Mouse (Mus musculus): Measurements from ENCODE around the gene Gm49661. TPM values are rescaled to one million over a fixed set of nuclear protein-coding genes. Genes with fewer than 3 reads are reported as not detected.

Gm49661 gene
- polyA plus RNA-seq, 1 experiment: not detected

DNA sequence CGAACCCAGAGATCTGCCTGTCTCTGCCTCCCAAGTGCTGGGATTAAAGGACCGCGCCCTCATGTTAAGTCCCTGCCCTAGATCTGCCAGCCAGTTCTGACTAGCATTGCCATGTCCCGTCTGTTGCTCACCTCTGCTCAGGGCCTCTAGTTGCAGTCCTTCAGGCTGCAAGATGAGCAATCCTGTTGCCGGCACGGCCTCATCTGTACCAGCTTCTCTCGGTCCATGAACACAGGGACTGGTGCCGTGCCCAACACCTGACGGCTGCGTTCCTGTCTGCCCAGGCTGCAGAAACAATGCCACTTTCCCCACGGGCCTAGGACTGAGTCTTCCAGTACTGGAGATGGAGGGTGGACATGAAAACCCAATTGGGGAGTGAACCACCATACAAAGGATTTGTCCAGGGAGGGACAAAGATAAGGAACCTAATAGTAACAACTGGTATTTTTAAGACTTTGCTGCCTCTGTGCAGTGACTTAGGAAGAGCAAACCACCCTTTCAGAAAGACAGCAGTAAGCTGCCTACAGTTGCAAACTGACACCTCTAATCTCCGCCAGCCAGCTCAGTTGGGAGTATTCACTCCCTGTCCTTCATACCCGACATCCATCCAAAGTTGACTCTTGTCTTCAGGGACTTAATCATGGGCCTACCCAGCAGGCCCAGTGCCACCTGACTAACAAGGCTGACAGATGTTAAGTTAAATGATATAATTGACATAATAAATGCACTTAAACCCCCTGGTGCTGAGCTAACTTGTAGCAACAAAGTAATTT, 1.5 kb downstream of the Gm49661 start:
- DNase-seq (ENCODE audit: low spot score): no peak

DNA sequence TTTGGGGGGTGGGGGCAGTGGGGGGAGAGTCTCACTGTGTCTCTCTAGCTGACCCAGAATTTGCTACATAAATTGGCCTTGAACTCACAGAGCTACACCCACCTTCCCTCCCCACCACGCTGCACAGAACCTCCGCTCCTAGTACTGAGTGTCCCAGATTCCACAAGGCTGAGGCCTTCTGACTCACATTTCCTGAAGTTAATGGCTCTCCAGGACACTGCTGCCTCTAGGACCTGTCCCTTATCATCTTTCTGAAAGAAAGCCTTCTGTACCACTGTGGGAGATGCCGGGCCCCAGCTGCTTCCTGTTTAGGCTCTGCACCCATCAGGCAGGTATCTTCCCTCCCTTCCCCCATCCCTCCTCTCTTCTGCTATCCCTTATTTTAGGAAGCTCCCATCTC, 2.6 kb downstream of the Gm49661 start:
- no peak for DNase-seq (ENCODE audit: low spot score)

DNA sequence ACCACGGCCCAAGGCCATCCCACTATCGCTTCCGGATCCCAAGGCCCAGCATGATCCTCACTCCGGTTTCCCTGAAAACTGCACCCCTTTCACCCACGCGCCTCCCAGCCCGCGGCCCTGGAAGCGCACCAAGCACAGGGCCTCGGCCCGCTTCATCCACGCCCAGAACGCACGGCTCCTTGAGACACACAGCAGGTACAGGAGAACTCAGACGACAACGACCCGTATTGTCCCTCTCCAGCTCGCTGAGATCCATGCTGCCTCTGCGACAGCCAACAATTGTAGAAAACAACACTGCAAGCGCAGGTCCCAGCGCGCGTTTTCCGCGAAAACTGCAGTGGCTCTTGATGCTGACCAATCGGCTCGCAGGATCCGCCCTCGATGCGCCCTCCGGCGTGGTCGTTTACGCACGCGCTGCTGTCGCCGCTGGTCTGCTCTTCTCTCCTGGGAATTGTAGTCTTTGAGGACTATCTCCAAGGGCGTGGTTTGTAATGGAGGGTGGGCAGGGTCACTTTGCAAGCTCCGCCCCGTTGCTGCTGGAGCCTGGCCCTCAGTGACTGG, 3.4 kb downstream of the Gm49661 start:
- peak; percentile 67 for DNase-seq (ENCODE audit: low spot score)

- no peak for DNase-seq (ENCODE audit: low spot score)
Observed at GRCm38 (mm10) chr8:84963952-84964351, 5.3 kb downstream of the Gm49661 start.

DNA sequence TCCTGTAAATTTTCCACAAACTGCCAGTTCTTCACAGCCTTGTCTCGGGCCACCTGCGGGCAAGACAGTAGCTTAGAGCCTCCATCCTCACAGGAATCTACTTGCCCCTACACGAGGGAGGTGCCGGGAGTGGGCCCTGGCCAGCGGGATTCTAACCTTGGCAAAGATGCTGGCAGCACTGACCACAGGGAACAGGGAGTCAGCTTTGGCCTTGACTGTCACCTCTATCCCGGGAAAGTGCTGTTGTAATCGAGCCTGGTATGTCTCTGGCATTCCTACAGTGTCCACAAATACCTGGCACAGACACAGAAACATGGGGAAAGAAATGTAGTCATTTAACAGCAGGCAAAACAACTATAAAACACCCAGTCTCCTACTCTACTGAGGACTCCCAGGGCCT, 9.4 kb downstream of the Gm49661 start:
- no peak for DNase-seq (ENCODE audit: low spot score)

- no peak for DNase-seq (ENCODE audit: low spot score)
Observed at GRCm38 (mm10) chr8:84956768-84957167, 12.5 kb downstream of the Gm49661 start.

DNA sequence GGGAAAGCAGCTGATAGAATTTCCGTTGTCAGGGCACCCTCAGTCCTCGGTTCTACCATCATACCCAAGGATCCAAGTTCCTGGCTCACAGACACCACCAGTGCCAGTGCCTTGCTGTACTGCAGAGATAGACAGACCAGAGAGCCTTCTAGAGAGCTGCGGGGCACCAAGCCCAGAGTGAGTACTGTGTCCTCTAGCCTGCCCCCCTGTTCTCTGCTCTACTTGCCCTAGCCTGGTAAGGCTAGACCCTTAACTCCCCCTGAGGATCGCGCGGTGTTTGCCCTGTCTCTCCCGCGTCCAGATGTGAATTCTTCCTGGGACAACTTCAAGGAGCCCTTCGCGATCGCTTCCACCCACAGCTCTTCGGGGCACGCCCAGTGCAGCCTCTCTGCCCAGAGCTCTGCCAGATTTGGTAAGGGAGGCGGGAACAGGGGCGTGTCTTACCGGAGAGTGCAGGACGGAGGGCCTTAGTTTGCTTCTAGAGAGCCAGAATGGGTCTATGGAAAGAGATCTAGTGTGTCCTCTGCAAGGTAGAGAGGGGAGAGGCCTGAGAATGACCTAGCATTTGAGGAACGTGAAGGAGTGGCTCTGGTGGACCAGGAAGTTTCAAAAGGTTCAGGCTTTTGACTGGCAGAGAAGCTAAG, 16.5 kb downstream of the Gm49661 start:
- no peak for DNase-seq (ENCODE audit: low spot score)

GRCm38 (mm10) chr8:84949753-84950152, 19.5 kb downstream of the Gm49661 start:
- DNase-seq (ENCODE audit: low spot score): no peak

- no peak for DNase-seq (ENCODE audit: low spot score)
Observed at GRCm38 (mm10) chr8:84947241-84947545, 22.0 kb downstream of the Gm49661 start.

DNA sequence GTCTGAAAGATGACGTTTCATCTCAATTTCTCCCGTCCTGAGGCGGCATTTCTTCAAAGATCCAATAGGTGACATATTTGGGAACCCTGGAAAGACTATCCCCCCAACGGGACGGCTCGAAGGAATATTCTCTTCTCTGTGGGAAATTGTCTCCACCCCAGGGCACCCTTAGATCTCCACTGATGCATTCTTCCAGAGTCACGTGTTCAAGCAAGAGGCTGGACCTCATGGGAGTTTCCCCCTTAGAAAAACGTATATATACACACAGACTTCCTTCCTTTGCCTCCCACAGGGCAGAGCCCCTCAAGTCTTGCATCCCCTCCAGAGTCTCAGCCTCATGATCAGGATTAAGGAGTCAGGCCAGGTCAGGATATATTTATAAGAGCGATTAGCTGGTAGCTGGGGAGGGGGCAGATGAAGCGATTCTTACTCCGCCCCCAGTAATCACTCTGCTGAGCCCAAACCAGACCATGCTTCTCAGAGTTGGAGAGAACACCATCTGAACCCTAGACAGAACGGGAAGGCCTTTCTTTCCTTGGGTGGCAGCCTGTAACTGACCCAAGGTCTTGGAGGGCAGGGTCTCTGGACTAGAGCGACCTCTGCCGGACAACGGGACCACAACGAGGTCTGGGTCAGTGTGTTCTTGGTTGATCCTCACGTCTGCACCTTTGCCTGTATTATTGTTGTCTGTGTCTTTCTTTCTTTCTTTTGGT, 22.5 kb downstream of the Gm49661 start, which contains the start of gene Rtbdn:
Gene Rtbdn, plus strand, starts transcription at position 464 of the 713 bp plus-strand sequence.
- DNase-seq (ENCODE audit: low spot score): no peak

- DNase-seq (ENCODE audit: low spot score): no peak
Observed at GRCm38 (mm10) chr8:84945633-84946527, 23.4 kb downstream of the Gm49661 start.

DNA sequence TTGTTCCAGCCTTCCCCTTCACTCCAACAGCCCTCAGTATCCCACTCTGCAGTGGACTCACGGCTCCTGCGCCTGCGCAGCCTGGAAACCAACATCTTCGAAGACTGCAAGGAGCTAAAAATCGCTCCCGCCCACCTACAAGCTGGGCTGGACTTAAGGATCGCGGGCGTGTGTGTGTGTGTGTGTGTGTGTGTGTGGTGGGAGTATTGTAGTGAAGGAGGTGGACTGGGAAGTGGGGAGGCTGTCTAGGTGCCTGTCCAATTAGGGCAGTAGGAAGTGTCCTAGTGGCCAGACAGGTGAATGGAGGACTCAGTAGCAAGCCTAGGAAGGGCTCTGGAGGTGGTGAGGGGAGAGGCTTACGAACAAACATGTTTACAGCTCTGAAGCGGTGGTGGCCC, 24.0 kb downstream of the Gm49661 start:
- no peak for DNase-seq (ENCODE audit: low spot score)

DNA sequence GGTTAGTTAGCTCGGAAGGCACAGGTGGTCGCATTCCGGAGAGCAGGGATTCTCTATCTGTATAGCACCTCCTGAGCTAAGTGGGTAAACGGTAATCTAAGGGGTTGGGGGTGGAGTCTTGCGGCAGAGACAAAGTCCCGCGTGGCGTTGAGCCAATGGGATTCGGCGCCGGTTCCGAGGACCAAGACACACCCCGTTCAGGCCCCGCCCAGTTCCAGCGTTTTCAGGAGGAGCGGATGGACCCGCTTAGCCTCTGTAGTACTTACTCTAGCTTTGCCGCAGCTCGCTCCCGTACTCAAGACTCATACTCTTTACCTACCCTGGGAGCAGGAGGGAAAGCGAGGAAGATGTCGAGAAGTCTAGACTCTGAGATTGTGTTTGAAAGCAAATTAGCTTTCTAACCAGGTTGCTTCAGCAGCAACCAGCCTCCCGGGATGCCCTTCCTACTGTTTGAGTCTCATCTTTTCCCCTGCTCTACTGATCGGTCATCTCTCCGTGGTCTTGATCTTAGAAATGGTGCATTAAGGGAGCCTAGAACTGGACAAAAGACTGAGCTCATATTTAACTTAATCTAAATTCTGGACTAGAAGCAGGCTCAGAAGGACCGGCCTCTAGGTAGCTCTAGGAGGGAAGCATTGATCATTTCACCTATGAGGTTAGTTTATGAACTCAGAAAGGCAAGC, 24.6 kb downstream of the Gm49661 start:
- no peak for DNase-seq (ENCODE audit: low spot score)

DNA sequence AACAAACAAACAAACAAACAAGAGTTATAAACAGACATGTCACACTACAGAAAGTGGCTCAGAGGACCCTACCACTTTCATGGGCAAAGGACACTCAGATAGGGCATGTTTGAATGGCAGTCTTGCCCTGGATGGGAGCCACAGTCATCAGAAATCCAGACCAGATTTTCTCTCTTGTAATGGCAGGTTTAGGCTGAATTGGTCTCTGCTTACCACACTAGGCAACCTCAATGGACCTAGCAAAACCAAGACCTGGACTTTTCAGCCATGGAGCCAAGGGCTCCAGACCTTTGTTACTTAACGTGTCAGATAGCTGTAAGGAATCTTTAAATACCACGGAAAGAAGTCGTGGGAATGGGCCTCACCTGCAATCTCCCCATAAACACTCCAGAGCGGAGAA, 25.5 kb downstream of the Gm49661 start:
- DNase-seq (ENCODE audit: low spot score): no peak

- no peak for DNase-seq (ENCODE audit: low spot score)
Observed at GRCm38 (mm10) chr8:84937620-84938485, 31.4 kb downstream of the Gm49661 start.

DNA sequence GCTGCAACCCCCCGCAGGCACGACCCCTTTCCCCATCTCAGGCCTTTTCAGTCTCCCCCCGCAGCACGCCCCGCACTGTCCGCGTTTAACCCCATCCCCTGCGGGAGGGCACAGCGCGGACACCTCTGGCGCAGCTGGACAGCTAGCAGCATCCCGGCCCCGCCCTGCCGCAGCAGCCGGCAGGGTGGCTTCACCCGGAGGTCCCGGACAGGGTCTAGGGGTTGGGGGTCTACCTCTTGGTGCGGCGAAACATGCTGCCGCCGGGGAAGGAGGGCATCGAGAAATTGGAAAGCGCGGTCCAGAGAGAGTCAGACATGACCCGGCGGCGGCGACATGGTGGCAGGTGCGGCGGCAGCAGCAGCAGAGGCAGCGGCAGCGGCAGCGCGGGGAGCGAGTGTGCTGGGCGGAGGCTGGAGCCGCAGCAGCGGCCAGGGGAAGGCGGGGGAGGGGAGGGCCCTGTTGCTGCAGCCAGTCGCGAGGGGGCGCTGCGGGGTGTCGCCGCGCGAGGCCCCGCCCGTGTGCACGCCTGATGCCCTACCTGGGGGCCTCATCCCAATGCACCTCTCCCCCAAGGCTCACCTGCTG, 32.2 kb downstream of the Gm49661 start, which contains the start of gene Mast1:
Gene Mast1, minus strand, starts transcription at position 398 of the 585 bp plus-strand sequence.
- peak; percentile 47 for DNase-seq (ENCODE audit: low spot score)

DNA sequence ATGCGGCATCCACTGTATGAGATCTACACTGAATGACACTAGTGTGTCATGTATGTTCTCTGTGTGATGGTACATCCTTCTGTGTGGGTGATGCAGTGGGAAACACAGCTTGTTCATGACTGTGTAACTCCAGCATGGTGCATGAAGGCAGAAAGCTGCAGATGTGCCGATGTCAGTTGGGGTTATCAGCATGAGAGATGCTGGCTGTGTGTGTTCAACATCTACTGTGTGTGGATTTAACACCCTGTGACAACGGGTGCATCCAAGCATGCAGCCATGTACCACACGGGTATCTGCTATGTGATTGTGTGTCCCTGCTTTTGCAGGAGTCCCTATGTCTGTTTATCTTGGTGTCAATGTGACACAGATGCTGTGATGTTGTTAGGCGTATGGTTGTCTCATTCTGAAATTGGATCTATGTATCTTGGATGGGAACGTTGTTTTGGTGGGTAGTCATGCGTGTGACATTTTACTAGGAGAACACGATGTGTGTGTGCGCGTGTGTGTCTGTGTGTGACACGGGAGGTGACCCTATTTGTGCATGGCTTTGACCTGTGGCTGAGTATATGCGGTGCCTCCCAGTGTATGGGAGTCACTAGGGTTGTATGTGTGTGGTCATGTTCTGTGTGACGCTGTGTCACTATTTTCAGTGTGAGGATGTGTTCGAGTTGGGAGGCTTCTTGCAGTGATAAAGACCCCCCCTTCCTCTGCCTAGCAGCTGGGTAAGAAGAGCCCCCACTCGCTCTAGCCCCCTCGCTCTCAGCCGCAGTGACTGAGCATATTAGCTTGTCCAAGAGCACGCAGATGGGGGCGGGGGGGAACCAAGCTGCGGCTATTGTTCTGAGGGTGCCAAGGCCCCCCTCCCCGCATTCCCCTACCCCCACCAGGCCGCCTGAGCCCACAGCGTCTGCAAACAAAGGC, 32.9 kb downstream of the Gm49661 start:
- no peak for DNase-seq (ENCODE audit: low spot score)

- no peak for DNase-seq (ENCODE audit: low spot score)
Observed at GRCm38 (mm10) chr8:84935489-84935888, 33.7 kb downstream of the Gm49661 start.

Data from urinary bladder, adult 2 months (tissue).